Mouse (Mus musculus) kidney, postnatal 36 days (tissue): ENCODE data around the gene Stk4.
"Not testable (repeated sequence)": the region's sequence is repeated elsewhere in the genome, so short reads cannot be mapped to it uniquely, and the experiment has no call there.

Experiments
- DNase-seq, 2 experiments: peaks; one replicate each; pipeline ENCODE4 v3.0.0; 2021 to 2022; ENCODE audit warnings: mixed read lengths in 2 of 2

Gene Stk4

DNA sequence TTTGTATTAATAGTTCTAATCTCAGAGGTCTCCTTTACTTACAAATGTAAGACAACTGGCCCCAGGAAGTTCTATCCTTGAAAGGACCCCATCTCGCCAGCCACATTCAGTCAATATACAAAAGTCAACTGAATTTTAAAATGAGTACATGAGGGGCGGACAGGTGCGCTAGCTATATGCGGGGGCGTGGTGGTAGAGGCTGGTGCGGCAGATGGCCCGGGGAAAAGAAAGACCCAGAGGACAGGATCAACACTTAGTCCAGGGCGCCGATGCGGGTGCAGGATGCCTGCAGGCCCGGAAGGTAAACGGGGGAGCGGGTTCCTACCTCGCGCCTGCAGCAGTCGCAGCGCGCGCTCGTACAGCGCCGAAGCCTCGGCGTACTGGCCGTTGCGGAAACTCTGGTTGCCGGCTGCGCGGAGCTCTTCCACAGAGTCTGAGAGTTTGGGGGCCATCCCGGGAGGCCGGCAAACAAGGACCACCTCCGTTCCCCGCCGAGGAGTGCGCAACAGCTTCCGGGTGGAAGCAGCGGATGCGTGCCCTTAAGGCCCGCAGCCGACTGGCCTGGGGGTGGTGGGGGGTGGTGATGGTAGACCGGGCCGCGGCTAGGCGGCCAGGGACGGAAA is at the start of gene Stk4:
Gene Stk4 (plus strand): TSS at position 181 of the 623 bp plus-strand sequence.
- no peak for DNase-seq

DNA sequence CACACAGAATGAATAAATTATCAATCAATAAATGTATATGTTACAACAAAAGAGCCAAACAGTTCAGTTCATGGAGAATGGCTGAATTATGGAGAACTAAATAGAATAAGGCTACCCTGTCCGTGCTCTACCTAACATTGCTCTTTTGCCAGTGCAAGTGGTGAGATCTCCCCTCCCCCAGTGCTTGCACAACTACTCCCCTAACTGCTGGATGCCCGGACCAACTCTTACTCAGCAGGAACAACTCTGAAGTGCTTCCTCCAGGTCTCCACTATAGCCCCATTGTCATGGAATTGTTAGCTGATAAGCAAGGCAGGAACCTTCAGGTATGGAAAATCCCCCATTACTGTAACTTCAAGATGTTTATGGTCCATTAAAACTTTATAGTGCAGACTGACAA is 48.0 kb upstream of the Stk4 start:
- DNase-seq, result no peak

DNA sequence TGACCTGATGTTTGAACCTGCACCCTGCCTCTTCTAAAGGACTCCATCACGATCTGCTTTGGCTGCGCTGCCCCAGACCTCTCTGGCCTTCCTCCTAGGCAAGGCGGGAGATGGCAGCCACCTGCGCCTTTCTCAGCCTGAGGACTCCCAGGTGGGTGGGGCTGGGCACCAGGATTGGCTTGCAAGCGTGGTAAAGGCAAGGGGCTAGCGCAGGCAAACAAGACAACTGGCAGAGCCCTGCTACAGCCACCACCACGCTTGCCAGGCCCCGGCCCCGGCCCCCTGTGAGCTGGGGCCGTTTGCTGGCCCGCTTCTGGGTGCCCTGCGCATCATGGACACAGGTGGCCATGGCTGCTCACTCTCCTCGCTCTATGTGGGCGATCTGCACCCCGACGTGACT is 45.0 kb upstream of the Stk4 start, which contains the start of gene Pabpc1l:
Gene Pabpc1l (plus strand): TSS at position 301 of the 400 bp plus-strand sequence.
- no peak for DNase-seq

DNA sequence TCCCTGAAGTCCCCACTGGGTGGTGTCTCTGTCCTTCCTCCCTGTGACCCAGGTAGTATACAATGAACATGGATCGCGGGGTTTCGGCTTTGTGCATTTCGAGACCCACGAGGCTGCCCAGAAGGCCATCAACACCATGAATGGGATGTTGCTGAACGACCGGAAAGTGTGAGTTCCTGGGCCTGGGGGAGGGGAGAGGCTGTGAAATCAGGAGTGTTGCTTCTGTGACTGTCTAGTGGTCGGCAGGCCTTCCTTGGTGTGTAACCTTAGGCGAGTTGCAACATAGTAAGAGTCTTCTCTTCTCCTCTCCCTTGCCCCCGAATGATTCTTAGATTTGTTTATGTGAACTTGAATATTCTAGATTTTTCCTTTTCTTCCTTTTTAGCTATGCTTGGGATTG is 39.0 kb upstream of the Stk4 start:
- DNase-seq, result no peak

DNA sequence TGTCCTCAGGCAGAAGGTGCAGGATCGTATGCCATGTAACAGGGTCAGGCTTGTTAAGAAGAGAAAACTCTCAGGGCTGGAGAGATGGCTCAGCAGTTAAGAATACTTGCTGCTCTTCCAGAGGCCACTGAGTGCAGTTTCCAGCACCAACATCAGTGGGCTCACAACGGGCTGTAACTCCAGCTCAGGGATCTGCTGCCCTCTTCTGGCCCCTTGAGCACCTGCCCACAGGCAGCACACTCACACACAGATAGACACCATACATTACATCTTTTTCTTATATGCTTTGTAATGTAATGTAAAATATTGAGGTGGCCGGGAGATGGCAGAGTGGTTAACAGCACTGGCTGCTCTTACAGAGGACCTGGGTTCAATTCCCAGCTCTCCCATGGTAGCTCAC is 37.1 kb upstream of the Stk4 start:
- no peak for DNase-seq

DNA sequence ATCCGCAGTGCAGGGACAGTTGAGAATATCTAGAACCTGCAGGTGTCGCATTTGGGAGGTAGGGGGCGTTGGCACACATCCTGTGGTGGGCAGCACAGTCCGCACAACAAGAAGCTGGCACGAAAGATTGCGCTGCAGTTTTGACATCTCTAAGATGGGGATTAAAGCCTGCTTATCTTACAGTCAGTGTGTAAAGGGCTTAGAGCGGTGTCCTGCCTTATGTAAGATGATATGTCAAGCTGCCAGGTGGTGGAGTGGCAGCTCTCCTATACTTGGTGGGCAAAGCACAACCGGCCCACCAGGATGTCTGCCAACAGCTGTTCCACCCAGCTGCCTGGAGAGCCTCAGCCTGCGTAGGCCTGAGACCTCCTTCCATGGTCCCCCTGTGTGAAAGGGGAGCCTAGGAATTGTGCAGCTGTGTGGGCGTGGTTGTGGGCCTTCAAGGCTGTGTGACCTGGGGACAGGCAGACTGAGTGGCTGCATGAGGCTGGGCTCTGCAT is 33.6 kb upstream of the Stk4 start:
- DNase-seq, result no peak

DNA sequence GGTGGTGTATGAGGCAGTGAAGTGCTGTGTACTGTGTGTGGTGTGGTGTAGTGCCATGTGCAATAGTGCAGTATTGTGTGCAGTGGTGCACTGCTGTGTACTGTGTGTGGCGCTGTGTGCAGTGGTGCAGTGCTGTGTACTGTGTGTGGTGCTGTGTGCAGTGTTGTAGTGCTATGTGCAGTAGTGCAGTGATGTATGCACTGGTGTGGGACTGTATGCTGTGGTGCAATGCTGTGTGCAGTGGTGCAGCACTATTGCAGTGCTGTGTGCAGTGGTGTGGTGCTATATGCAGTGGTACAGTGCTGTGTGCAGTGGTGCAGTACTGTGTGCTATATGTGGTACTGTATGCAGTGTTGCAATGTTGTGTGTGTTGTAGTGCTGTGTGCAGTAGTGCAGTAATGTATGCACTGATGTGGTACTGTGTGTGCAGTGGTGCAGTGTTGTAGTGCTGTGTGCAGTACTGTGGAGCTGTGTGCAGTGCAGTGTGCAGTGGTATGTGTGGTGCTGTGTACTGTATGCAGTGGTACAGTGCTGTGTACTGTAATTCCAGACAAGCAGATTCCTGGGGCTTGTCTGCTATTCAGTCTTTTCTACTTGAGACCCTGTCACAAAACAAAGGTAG is 31.6 kb upstream of the Stk4 start:
- no peak for DNase-seq

DNA sequence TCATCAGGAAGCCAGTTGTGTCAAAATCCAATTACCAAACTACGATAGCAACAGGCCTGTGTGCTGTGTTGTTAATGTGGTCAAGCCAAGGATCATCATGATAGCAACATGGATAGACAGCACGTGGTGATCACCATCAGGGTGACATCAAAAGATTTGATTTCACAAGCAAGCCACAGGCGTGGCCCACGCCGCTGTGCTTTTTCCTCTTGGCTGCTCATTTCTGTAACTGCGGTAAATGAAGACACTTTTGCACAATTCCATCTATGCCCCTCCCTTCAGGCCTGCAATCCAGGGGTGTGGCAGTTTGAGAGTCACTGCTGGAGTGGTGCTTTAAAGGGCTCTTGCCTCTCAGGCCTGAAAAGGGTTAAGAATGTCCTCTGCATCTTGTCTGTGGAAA is 29.2 kb upstream of the Stk4 start:
- no peak for DNase-seq

DNA sequence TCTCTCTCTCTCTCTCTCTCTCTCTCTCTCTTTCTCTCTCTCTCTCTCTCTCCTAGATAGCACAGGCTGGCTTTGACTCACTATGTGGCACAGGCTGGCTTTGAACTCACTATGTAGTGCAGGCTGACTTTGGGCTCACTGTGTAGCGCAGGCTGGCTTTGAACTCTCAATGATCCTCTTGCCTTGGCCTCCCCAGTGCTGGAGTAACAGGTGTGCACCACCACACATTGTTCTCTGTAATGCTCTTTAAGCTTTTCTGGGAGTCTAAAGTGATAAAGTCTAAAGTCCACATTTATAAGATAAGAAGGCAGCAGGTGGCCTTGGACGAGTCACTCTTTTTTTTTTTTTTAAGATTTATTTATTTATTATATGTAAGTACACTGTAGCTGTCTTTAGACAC is 28.6 kb upstream of the Stk4 start:
- no peak for DNase-seq

DNA sequence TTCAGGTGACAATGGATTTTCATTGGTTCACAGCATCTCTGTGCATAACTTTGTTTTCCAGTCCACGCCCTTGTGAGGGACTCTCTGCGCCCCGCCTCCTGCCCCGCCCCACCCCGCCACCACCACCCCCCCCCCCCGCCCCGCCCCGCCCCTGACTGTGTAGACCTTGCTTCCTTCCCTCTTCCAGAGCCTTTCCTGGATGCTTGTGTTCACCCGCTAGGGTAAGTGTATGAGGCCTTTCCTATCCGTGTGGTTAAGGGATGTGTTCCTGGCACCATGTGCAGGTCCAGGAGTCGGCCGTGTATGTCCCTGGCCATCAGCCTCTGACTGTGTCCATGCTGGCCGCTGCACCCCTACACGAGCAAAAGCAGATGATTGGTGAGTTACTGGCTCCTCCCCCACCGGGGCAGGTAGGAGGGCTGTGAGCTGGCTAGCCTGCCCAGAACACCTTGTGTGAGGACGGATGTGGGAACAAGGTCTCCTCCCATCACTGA is 22.9 kb upstream of the Stk4 start:
- peak; percentile 38 to 60 for DNase-seq

DNA sequence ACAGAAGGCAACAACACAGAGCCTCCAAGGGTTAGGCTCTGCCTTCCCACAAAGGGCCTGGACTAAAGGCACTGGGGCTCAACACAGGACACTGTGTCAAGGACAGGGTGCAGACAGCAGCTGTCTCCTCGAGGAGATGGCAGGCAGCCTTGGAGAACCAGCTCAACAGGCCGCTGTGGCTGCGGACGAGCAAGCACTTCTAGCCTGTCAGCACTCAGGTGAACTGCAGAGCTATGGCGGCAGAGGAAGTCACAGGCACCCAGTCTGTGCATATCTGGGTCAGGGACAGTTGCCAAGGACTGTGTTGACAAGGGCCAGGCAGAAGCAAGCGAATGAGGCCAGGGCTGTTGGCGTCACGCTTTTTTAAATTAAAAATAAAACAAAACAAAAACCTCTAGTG is 16.4 kb upstream of the Stk4 start:
- peak; percentile 37 to 44 for DNase-seq

DNA sequence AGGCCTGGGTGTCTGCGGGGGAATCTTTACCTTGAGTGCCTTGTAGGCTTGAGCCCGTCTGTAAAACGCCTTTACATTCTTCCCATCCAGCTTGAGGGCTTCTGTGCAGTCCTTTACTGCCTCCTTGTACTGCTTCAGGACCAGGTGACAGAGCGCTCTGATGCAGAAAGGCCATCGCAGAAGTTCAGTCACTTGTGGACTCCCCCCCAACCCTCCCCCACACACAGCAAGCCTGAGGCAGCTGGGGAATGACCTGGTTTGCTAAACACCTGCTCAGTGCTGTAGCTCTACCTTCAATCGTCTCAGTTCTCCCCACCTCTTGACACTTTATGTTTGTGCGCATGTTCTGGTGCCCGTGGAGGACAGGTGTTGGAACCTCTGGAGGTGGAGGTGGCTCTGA is 15.5 kb upstream of the Stk4 start:
- DNase-seq, result no peak

DNA sequence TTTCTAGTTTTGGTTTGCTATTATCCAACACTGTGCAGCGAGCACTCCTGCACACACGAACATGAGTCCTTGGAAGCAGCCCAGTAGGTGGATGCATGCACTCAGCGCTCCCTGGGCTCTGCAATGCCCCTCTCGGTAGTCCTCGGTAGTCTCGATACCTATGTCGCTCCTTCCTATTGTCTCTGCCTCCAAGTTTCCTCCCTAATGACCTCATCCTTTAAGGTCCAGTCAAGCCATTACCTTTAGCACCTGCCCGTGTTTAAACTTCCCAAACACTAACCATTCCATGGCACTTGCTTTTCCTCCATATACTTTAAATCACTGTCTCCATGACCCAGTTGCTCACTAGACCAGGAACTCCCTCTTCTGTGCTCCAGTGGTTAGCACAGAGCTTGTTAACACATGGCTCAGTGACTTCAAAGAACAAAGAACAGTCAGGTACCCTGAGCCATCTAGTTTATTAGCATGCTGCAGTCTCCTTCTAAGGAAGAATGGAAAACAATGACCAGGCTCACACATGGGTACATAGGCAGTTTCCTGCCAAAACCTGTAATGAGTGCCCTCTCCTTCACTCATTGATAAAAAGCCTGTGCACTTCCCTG is 10.4 kb upstream of the Stk4 start:
- DNase-seq, result peak in 1 of 2 experiments; percentile 23

DNA sequence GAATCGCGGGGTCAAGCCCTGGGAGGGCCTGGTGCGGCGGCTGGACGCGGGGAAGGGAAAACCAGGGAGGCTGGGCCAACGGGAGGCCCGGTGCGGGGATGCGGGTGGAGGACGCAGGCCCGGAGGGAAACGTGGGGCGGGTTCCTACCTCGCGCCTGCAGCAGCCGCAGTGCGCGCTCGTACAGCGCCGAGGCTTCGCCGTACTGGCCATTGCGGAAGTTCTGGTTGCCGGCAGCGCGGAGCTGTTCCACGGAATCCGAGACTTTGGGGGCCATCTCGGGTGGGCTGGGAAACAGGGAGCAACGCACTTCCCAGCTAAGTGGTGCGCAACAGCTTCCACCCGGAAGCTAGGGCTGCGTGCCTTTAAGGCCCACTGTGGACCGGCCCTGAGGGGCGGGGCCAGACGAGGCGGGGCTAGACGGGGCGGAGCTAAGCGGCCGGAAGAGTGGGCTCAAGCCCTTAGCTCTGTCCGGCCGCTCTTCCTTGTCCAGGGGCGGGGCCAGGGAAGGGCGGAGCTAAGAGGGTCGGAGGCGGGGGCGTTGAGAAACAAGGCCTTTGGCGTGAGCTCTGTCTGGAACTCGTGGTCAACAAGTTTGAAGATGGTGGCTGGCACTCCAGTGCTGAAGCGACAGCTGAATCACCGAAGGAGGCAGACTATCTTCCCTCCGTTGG is 779 bp downstream of the Stk4 start, which contains the start of gene Tomm34:
Gene Tomm34 (minus strand): TSS at position 405 of the 672 bp plus-strand sequence.
- peak; percentile 97 to 99 for DNase-seq

DNA sequence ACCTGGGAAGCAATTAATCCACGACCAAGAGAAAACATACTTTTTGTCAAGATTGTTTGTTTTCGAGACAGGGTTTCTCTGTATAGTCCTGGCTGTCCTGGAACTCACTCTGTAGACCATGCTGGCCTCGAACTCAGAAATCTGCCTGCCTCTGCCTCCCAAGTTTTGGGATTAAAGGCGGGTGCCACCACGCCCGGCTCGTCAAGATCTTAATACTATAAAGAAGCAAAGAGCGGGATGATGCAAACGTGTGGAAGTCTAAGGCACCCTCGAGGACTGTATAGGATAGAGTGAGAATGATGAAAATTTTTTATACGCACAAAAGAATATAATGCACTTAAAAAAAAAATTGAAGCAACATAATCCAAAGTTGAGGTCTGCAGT is 1.3 kb downstream of the Stk4 start:
- not testable (repeated sequence) for DNase-seq

DNA sequence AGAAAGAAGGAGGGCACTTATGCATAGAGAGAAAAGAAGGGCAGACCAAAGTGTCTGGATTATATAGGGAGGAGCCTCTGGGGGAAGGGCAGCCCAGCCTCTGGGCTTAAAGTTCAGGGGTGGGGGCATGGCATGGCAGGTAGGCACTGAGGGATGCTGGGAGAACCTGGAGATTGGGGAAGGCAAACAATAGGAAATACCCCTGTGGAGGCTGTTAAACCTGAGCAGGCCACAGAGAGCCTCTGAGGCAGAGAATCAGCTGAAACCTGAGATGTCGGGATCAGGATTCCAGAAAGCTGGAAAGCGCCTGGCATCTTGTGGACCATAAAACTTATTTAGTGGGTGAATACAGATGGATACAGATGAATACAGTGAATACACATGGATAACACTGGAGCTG is 2.0 kb downstream of the Stk4 start:
- no peak for DNase-seq

DNA sequence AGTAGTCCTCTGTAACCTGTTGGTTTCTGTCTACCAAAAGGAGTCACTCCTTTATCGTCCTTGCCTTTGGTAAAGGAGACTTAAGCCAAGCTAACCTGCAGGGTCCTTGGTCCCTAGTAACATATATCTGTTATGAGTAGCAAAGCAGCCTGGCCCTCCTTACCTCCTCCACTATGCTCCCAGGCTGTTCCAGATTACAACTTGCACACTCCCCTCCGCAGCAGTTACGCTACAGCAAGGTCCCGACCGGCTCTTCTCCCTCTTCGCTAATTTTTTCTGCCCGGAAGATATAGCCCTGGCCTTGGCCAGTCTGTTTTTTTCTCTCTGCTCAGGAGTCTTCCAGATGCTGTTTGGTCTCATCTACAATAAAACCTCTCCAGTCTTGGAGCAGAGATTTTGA is 3.0 kb downstream of the Stk4 start:
- no peak for DNase-seq

DNA sequence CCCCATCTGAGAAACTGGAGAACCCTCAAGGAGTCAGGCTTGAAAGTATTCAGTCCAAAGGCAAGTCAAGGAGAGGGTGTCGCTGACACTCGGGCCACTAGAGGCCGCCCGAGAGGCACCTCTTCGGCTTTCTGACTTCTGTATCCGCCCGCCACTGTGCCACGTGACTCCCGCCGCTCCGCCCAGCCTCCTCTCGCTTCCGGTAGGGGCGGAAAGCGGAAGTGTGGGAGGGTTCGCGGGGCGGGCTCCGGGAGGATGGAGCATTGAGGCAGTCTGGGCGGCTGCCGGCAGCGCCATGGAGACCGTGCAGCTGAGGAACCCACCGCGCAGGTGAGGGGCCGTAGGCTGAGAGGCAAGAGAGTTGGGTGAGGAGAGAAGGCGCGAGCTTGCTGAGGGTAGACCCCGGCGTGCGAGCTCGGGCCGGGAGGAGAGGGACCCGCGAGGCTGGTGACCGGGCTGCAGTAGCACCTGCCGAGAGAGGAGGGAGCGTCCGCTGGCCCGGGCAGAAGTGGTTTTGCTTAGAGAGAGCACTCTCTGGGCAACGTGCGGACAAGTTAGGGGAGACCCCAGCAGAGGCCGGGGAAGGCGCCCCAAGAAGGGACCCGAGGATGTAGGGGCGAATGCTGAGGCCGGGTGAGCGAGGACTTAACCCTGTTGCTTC is 3.9 kb downstream of the Stk4 start:
- DNase-seq, result peak; percentile 98 to 99

DNA sequence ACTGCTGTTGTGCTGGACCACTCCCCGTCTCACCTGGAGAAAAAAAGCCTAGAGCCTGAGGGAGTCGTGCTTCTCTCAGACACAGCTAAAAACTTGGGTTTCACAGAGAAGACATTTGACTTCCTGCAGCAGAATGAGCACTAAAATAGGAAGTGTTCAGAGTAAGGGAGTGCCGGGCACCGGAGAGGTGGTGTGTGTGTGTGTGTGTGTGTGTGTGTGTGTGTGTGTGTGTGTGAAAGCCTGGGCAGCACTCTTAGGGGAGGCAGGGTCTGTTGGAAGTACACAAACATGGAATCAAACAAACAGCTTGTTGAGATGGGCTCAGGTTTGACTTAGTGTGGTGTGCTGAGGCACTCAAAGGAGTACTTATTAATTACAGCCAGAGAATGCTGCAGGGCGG is 5.0 kb downstream of the Stk4 start:
- no peak for DNase-seq

DNA sequence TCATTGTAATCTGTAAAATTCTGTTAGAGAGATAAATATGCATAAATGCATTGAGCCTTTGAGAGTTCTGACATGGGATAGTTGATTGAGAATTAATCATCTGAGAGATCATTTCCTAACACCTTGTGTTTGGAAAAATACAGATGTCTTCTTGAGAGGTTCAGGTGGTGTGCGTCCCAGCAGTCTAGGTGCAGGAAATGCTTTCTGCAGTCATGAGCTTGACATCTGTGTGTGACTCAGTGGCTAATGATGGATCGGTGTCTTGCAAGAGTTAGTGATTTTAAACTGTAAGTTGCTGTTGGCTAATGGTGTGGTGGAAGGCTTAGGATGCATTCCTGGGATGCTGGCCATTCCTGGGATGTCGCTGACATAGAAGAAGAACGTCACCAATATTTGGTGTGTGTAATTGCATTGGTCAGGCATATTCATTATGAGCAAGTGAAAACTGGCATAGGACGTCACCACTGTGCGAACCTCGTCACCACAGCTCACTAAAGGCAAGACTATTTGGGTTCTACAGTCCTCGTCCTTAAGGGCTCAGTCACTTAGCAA is 6.8 kb downstream of the Stk4 start:
- DNase-seq, result no peak

DNA sequence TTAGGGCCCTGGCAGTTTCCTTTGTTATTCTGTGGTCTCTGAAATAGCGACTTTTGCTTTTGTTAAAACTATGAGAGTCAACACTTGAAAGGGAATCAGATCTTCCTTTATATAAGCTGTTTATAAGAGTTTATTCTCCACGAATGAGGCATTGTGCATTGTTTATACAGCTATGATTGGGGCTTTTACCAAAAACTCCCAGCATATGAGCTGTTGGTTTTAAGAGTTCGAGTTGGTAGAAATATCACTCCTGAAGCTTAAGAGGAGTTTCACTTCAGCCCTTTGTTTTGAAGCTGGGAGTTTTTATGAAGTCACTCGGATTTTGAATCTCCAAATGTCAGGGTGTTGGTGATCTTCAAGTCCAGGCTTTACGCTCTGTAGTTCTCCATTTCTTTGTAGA is 7.8 kb downstream of the Stk4 start:
- no peak for DNase-seq

DNA sequence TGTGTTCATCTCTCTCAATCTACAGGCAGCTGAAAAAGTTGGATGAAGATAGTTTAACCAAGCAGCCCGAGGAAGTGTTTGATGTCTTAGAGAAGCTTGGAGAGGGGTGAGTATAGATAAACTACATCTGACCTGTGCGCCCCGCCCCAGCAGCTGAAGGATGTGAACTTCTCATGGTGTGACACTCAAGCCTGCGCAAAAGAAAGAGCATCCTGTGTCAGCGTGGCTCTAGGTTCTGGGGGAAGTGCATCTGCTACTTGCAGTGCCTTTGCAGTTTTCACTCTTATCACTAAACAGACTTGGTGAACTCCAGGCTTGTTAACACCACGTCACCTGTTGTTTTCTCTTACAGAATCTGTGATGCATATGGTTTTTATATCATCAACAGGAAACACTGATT is 9.4 kb downstream of the Stk4 start:
- DNase-seq, result no peak

DNA sequence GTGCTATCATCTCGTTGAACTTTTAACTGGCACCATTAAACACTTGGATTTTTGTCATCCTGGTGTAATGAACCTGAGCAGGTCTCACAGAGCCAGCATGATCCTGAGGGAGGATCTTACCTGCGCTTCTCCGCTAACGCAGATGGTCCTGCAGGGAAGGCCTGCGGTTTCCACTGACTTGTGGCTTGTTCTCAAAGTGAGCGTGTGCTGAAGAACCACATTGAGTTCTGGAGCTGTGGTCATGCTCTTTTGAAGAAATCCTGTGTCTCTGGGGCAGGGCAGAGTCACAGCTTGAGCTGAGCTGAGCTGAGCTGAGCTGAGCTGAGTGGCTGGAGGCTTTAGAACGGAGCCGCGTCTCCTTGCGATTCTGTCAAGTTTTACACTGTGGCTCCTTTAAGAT is 11.5 kb downstream of the Stk4 start:
- DNase-seq, result no peak
